Mouse (Mus musculus) neural tube, embryonic 14.5 days (tissue): ENCODE measurements at regions not wholly inside any gene's neighbourhood (a gene's known extent, or its start where the extent isn't known, plus 50 kb on each side); places are given as distances from the start of the nearest gene placed in this dataset.

Source experiments
- ATAC-seq: fragments of 200-750 bp; cut with Nextera tagmentation; 2 replicates; pipeline ENCODE4 v1.8.0; 2017; ENCODE audit warnings: low read depth, mild to moderate bottlenecking, moderate TSS enrichment, moderate library complexity
- H3K27ac ChIP-seq: fragments of 300-500 bp; sonication (generic); 2 replicates; pipeline ENCODE4 v1.5.1; 2014; ENCODE audit warnings: low read depth, mild to moderate bottlenecking, control low read depth, low read length, moderate library complexity, mixed read lengths
- H3K27me3 ChIP-seq: fragments of 300-500 bp; sonication (generic); 2 replicates; pipeline ENCODE4 v1.6.1; 2014; ENCODE audit warnings: low read length; ENCODE audit not compliant: control insufficient read depth, insufficient read depth
- H3K36me3 ChIP-seq: fragments of 300-500 bp; sonication (generic); 2 replicates; pipeline ENCODE4 v1.6.1; 2014; ENCODE audit warnings: low read length, mixed read lengths; ENCODE audit not compliant: control insufficient read depth, insufficient read depth
- H3K4me1 ChIP-seq: fragments of 300-500 bp; sonication (generic); 2 replicates; pipeline ENCODE4 v1.6.1; 2014; ENCODE audit warnings: low read length; ENCODE audit not compliant: control insufficient read depth, insufficient read depth
- H3K4me2 ChIP-seq: fragments of 300-500 bp; sonication (generic); 2 replicates; pipeline ENCODE4 v1.6.1; 2014; ENCODE audit warnings: mild to moderate bottlenecking, low read depth, low read length, control low read depth
- H3K4me3 ChIP-seq: fragments of 300-500 bp; sonication (generic); 2 replicates; pipeline ENCODE4 v1.5.1; 2014; ENCODE audit warnings: low read depth, low read length, control low read depth, mixed read lengths
- H3K9ac ChIP-seq: fragments of 300-500 bp; sonication (generic); replicated peaks from 2 replicates; pipeline ENCODE4 v1.6.1; 2014; ENCODE audit warnings: low read depth, mild to moderate bottlenecking, control low read depth, low read length, mixed read lengths
- H3K9me3 ChIP-seq: fragments of 300-500 bp; sonication (generic); 2 replicates; pipeline ENCODE4 v1.6.1; 2016; ENCODE audit warnings: low read length; ENCODE audit not compliant: control insufficient read depth
- WGBS: fragments of 180-500 bp; shearing (Covaris S2); extraction: QIAGEN DNeasy Blood & Tissue Kit; methylation state at CpG from one replicate; pipeline ENCODE4 v1.1.7; 2014; 5-methylcytosine and 5-hydroxymethylcytosine counted together

GRCm38 (mm10) chr11:18734904-18735664 lies 283.7 kb downstream of the Meis1 start:
- Histone ChIP-seq H3K4me2 (no peak overlapping the region), H3K4me1 (no peaks in the 10 kb centered on the region), H3K4me3 (no peak overlapping the region), H3K9me3 (no peaks in the 10 kb centered on the region), H3K9ac (no peak overlapping the region), H3K27ac (no peak overlapping the region), H3K27me3 (no peaks in the 10 kb centered on the region), H3K36me3 (no peaks in the 10 kb centered on the region)
- WGBS: 98% methylated on average over 4 of the region's 4 CpGs
- no peak for ATAC-seq

- no peak overlapping the region for H3K4me3 ChIP-seq
- H3K9ac ChIP-seq: no peak overlapping the region
- H3K27me3 ChIP-seq: no peaks in the 10 kb centered on the region
- no peaks in the 10 kb centered on the region for H3K36me3 ChIP-seq
- no peak for ATAC-seq
- no peaks in the 10 kb centered on the region for H3K4me1 ChIP-seq
- no peak overlapping the region for H3K4me2 ChIP-seq
- WGBS: 84% methylated on average over 1 of the region's 1 CpGs
- no peak overlapping the region for H3K27ac ChIP-seq
- no peaks in the 10 kb centered on the region for H3K9me3 ChIP-seq
These were observed 284.7 kb downstream of the Meis1 start for GRCm38 (mm10) chr11:18734075-18734474.

- no peak overlapping the region for H3K4me3 ChIP-seq
- no peak overlapping the region for H3K9ac ChIP-seq
- H3K4me1 ChIP-seq: no peaks in the 10 kb centered on the region
- no peaks in the 10 kb centered on the region for H3K36me3 ChIP-seq
- no peaks in the 10 kb centered on the region for H3K9me3 ChIP-seq
- ATAC-seq: no peak
- 70% methylated on average over 4 of the region's 4 CpGs for WGBS
- H3K27ac ChIP-seq: no peak overlapping the region
- H3K27me3 ChIP-seq: no peaks in the 10 kb centered on the region
- no peak overlapping the region for H3K4me2 ChIP-seq
These were observed 289.0 kb downstream of the Meis1 start for GRCm38 (mm10) chr11:18729742-18730141.

DNA sequence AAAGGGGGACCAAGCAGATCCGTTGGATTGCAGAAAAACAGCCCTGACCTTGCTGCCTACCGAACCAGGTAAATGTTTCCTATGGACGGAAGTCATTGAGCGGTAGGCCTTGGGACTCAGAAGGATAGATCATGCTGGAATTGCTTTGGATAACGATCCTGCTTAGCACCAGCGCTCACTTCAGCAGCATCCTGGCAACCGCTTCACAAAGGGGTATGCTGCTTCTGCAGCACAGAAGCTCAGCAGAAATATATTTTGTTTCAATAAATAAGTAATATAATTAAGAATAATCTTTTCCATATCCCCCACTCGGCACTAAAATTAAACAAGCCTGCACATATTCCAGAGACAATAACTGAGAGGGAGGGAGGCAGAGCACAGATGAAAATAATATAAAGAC lies 296.0 kb downstream of the Meis1 start:
- Histone ChIP-seq H3K4me1 (no peaks in the 10 kb centered on the region), H3K27me3 (no peaks in the 10 kb centered on the region), H3K9me3 (no peaks in the 10 kb centered on the region), H3K9ac (no peak overlapping the region), H3K4me2 (no peak overlapping the region), H3K36me3 (no peaks in the 10 kb centered on the region), H3K4me3 (no peak overlapping the region), H3K27ac (no peak overlapping the region)
- WGBS: 60% methylated on average over 8 of the region's 8 CpGs
- ATAC-seq: peak; percentile 72

DNA sequence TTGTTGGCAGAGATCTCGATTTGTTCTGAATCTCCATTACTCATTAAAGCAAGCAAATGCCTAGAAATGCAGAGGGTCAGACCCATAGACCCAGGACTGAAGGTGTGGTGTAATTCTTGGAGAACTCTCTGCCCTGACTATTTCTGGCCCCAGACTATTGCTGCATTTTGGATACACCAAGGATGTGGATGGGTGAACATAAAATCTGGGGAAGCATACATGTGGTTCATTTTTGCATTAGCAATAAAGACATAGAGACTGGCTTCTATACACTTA lies 303.0 kb downstream of the Meis1 start:
- WGBS: 29% methylated on average over 1 of the region's 1 CpGs
- no peak for ATAC-seq

GRCm38 (mm10) chr11:18715050-18715850 lies 303.5 kb downstream of the Meis1 start:
- ATAC-seq: no peak
- no peaks in the 10 kb centered on the region for H3K36me3 ChIP-seq
- H3K4me2 ChIP-seq: no peak overlapping the region
- H3K9ac ChIP-seq: no peak overlapping the region
- no peaks in the 10 kb centered on the region for H3K27me3 ChIP-seq
- 0 out of 2 replicates have a peak, but pooled peaks cover 2% of the 10 kb centered on the region for H3K4me1 ChIP-seq
- no peaks in the 10 kb centered on the region for H3K9me3 ChIP-seq
- no peak overlapping the region; the same call in 1 of the 2 replicates for H3K27ac ChIP-seq
- 50% methylated on average over 2 of the region's 2 CpGs for whole genome bisulfite sequencing
- H3K4me3 ChIP-seq: no peak overlapping the region

More for the DNA sequence above, 303.0 kb downstream of the Meis1 start:
- Histone ChIP-seq H3K27ac (no peak overlapping the region), H3K4me3 (no peak overlapping the region), H3K4me1 (0 out of 2 replicates have a peak, but pooled peaks cover 2% of the 10 kb centered on the region), H3K27me3 (no peaks in the 10 kb centered on the region), H3K9ac (no peak overlapping the region), H3K9me3 (no peaks in the 10 kb centered on the region), H3K36me3 (no peaks in the 10 kb centered on the region), H3K4me2 (no peak overlapping the region)

GRCm38 (mm10) chr11:18714400-18714799 lies 304.4 kb downstream of the Meis1 start:
- Histone ChIP-seq H3K27me3 (no peaks in the 10 kb centered on the region), H3K4me3 (no peak overlapping the region), H3K4me2 (no peak overlapping the region), H3K9me3 (no peaks in the 10 kb centered on the region), H3K36me3 (no peaks in the 10 kb centered on the region), H3K27ac (no peak overlapping the region; the same call in 1 of the 2 replicates), H3K4me1 (0 out of 2 replicates have a peak, but pooled peaks cover 2% of the 10 kb centered on the region), H3K9ac (no peak overlapping the region)
- peak; percentile 75; the same call in 1 of the 2 replicates for ATAC-seq
- WGBS: 22% methylated on average over 5 of the region's 5 CpGs

DNA sequence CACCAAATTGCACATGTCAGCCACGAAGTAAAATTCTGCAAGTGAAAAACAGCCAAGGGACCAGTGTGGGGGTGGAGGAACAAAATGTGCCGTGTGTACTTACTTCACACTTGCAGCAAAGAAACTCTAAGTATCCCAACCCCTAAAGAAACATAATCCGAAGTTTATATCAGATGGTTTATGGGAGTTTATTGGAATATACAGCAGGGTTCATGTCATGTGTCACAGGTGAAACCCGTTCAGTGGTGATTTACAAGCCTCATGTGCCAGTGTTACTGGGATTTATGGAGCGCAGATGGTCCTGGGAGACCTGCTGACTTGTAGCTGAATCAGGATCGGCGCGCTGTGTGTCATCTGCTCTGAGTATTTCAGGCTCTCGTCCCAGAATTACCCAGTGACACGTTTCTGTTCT lies 306.1 kb downstream of the Meis1 start:
- Histone ChIP-seq H3K27me3 (no peaks in the 10 kb centered on the region), H3K36me3 (no peaks in the 10 kb centered on the region), H3K27ac (no peak overlapping the region), H3K4me3 (no peak overlapping the region), H3K9ac (no peak overlapping the region), H3K9me3 (no peaks in the 10 kb centered on the region), H3K4me1 (0 out of 2 replicates have a peak, but pooled peaks cover 2% of the 10 kb centered on the region), H3K4me2 (no peak overlapping the region)
- WGBS: 29% methylated on average over 10 of the region's 10 CpGs
- ATAC-seq: peak; percentile 71; the same call in 1 of the 2 replicates

- no peaks in the 10 kb centered on the region for H3K27me3 ChIP-seq
- 0 out of 2 replicates have a peak, but pooled peaks cover 2% of the 10 kb centered on the region for H3K4me1 ChIP-seq
- H3K9ac ChIP-seq: no peak overlapping the region
- no peak overlapping the region for H3K4me3 ChIP-seq
- no peak overlapping the region for H3K4me2 ChIP-seq
- no peak overlapping the region for H3K27ac ChIP-seq
- WGBS: 89% methylated on average over 3 of the region's 3 CpGs
- no peaks in the 10 kb centered on the region for H3K36me3 ChIP-seq
- no peaks in the 10 kb centered on the region for H3K9me3 ChIP-seq
- ATAC-seq: no peak
These were observed 309.2 kb downstream of the Meis1 start for GRCm38 (mm10) chr11:18709628-18710027.
